Mouse (Mus musculus) heart, embryonic 15.5 days (tissue): Measurements from ENCODE around the gene Mfsd4b4. TPM values are rescaled to one million over a fixed set of nuclear protein-coding genes. Genes with fewer than 3 reads are reported as not detected.

Experiments used
- ATAC-seq: fragments of 200-750 bp; cut with Nextera tagmentation; replicated peaks from 2 replicates; pipeline ENCODE4 v1.8.0; 2017; ENCODE audit warnings: low read depth, moderate TSS enrichment; ENCODE audit not compliant: insufficient number of reproducible peaks, insufficient read depth, low FRiP score
- H3K27ac ChIP-seq: fragments of 300-500 bp; sonication (generic); 2 replicates; pipeline ENCODE4 v1.5.1; 2015; ENCODE audit warnings: mild to moderate bottlenecking, inconsistent platforms
- H3K27me3 ChIP-seq: fragments of 300-500 bp; sonication (generic); 2 replicates; pipeline ENCODE4 v1.6.1; 2015; ENCODE audit warnings: inconsistent platforms
- H3K36me3 ChIP-seq: fragments of 300-500 bp; sonication (generic); 2 replicates; pipeline ENCODE4 v1.6.1; 2015; ENCODE audit warnings: mild to moderate bottlenecking, inconsistent platforms
- H3K4me1 ChIP-seq: fragments of 300-500 bp; sonication (generic); replicated peaks from 2 replicates; pipeline ENCODE4 v1.6.1; 2015; ENCODE audit warnings: inconsistent platforms
- H3K4me2 ChIP-seq: fragments of 300-500 bp; sonication (generic); 2 replicates; pipeline ENCODE4 v1.6.1; 2015; ENCODE audit warnings: inconsistent platforms, mild to moderate bottlenecking, moderate library complexity
- H3K4me3 ChIP-seq: fragments of 300-500 bp; sonication (generic); 2 replicates; pipeline ENCODE4 v1.5.1; 2015; ENCODE audit warnings: mild to moderate bottlenecking, inconsistent platforms
- H3K9ac ChIP-seq: fragments of 300-500 bp; sonication (generic); 2 replicates; pipeline ENCODE4 v1.6.1; 2015; ENCODE audit warnings: mild to moderate bottlenecking, inconsistent platforms
- H3K9me3 ChIP-seq: fragments of 300-500 bp; sonication (generic); replicated peaks from 2 replicates; pipeline ENCODE4 v1.6.1; 2016; ENCODE audit warnings: inconsistent platforms
- WGBS: fragments of 180-500 bp; shearing (Covaris S2); methylation state at CpG from one replicate; pipeline ENCODE4 v1.1.7; 2015; ENCODE audit warnings: mixed read lengths; 5-methylcytosine and 5-hydroxymethylcytosine counted together
- polyA plus RNA-seq: library from polyadenylated mRNA; unstranded; fragments of >200 nt; fragmentation: Nextera tagmentation; extraction: Ambion mirVana; gene quantifications from 2 replicates; pipeline ENCODE4 v1.2.1, GENCODE M21; 2015

Gene Mfsd4b4
- polyA plus RNA-seq, 1 experiment from 2014 or later = 2.8 TPM

DNA sequence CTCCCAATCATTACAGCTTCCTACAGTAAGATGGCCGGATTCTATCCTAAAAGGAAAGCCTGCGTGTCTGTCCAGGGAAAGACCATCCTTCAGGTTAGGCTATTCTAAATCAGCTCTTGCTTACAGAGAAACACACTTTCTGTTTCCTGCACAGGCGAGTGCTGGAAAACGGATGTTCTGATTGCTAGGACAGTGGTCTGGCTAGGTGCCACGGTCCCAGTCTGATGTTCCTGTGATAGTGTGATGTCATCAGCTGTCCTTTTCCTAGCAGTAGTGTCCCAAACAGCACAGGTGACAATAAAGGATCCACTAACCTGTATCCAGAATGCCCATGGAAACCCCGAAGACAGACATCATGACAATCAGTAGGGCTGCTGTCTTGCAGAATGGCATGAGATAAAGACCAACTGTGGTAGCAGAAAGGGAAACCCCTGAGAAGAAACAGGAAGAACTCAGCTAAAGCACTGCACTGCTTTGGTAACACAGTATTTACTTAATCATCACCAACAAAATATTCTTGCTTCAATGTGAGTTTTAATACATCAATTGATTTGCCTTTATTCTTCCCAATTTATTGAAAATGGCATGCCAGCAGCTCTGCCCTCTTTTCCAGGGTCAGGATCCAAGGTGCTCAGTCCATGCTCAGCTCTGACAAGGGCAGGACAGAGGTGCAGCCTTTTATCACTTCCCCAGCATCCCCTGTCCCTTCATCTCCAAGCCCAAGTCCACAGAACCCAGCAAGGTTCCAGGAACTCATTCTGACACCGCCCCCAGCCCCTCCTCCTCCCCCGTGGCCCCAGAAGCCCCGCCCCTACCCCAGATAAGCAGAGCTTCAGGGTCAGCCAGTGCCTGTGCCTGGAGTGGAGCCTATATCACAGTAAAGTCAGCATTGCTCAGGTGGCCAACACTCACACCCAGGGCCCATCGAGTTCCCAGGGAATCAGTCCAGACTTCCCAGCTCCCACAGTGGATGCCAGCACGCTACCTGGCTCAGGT, 5.0 kb downstream of the Mfsd4b4 start:
- Histone ChIP-seq H3K36me3 (no peaks in the 10 kb centered on the region; the same call in 1 of the 2 replicates), H3K4me1 (peaks cover 5% of the 10 kb centered on the region), H3K27me3 (no peaks in the 10 kb centered on the region), H3K27ac (no peak overlapping the region), H3K9me3 (no peaks in the 10 kb centered on the region), H3K9ac (no peak overlapping the region), H3K4me3 (no peak overlapping the region), H3K4me2 (no peak overlapping the region)
- 55% methylated on average over 11 of the region's 11 CpGs for WGBS
- no peak for ATAC-seq

DNA sequence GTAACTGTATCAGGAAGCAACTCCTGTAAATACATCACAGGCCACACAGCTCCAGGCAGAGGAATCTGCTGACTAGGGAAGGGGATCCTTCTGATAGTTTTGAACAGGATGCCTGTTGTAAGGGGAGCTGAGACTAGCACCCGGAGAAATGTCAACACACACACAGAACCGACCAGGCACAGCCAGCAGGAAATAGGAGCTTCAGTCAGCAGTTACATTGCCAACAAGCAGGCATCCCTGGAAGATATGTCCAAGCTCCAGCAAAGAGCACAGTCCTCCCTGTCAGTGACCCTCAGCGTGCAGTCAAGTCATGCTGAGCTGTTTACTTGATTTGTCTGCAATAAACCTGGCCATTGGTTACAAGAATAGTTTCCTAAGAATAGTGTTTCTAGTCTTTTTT, 10.4 kb downstream of the Mfsd4b4 start:
- Histone ChIP-seq H3K4me3 (no peak overlapping the region), H3K36me3 (no peaks in the 10 kb centered on the region; the same call in 1 of the 2 replicates), H3K4me1 (no peaks in the 10 kb centered on the region), H3K4me2 (no peak overlapping the region), H3K9me3 (no peaks in the 10 kb centered on the region), H3K9ac (no peak overlapping the region), H3K27me3 (no peaks in the 10 kb centered on the region), H3K27ac (no peak overlapping the region)
- WGBS = 51% methylated on average over 3 of the region's 3 CpGs
- no peak for ATAC-seq

DNA sequence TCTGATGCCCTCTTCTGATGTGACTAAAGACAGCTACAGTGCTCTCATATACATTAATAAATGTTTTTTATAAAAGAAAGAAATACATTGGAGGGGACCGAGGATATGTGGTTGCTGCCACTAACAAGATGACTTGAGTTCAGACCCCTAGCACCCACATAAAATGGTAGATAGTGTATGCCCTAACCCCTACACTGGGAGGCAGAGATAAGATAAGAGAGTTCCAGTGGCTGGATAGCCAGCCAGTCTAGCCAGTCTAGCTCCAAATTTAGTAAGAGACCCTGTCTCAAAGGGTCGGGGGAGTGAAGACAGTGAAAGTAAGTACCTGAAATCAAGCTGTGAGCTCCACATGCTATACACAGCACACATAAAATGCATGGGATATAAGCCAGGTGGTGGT, 33.5 kb downstream of the Mfsd4b4 start:
- no peaks in the 10 kb centered on the region for H3K9me3 ChIP-seq
- H3K4me3 ChIP-seq = no peak overlapping the region
- no peak for ATAC-seq
- no peak overlapping the region for H3K27ac ChIP-seq
- H3K4me1 ChIP-seq = peaks cover 3% of the 10 kb centered on the region
- WGBS = 53% methylated on average over 2 of the region's 2 CpGs
- H3K36me3 ChIP-seq = peaks cover 36% of the 10 kb centered on the region
- no peaks in the 10 kb centered on the region for H3K27me3 ChIP-seq
- no peak overlapping the region for H3K4me2 ChIP-seq
- no peak overlapping the region for H3K9ac ChIP-seq

DNA sequence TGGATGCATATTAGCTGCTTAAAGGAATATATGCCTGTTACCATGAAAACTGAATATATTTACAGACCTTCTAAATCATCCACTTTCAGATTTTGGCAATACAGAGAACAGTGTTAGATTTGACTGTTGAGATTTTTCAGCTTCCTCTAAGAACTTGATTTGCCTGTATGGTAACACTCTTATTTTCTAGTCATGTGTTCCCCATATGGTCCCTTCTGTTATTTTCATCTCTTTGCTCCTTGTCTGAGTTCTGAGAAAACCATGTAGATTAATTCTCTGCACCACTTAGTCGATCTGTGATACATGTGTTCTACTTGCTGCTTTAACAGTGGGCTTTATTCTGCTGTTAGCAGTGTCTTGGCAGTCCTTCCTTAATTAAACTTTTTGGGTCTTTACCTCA, 56.4 kb downstream of the Mfsd4b4 start:
- 89% methylated on average over 1 of the region's 1 CpGs for WGBS
- Histone ChIP-seq H3K9me3 (no peaks in the 10 kb centered on the region), H3K9ac (no peak overlapping the region), H3K4me3 (no peak overlapping the region), H3K27me3 (no peaks in the 10 kb centered on the region), H3K4me2 (no peak overlapping the region), H3K4me1 (no peaks in the 10 kb centered on the region), H3K36me3 (peaks cover 32% of the 10 kb centered on the region), H3K27ac (no peak overlapping the region)
- no peak for ATAC-seq

Other genes starting within 250 kb of the Mfsd4b4 start
- gene Rev3l, start 167.1 kb downstream of the Mfsd4b4 start, polyA plus RNA-seq = 7.6 and 9.5 TPM in 2 replicates
- gene Mfsd4b2, start 27.7 kb upstream of the Mfsd4b4 start, polyA plus RNA-seq = not detected in 2 replicates
- 0.81 and 1.00 TPM in 2 replicates for gene Mfsd4b3, start 60.9 kb upstream of the Mfsd4b4 start, polyA plus RNA-seq
- not detected in 2 replicates for gene Mfsd4b5, start 87.4 kb upstream of the Mfsd4b4 start, polyA plus RNA-seq
- gene Mfsd4b1, start 126.0 kb upstream of the Mfsd4b4 start, polyA plus RNA-seq = 0.62 and 1.0 TPM in 2 replicates
- 14.8 and 20.8 TPM in 2 replicates for gene Slc16a10, start 243.0 kb upstream of the Mfsd4b4 start, polyA plus RNA-seq